Mouse (Mus musculus): ENCODE measurements around the gene Zfp36l1.

DNA sequence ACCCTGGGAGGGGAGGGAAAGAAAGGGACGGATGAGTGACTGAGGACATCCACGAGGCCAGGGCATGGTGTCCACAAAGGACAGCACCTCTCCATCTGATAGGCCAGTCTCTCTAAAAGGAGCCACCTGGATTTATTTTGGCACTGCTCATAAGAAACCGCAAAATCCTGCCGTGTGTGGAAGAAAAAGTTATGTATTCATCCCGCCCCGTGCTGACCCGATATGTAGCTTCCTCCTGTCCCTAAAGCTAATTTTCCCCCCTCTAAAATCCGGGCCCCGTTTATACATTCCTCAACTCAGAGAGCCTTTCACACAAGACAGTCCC is 2.3 kb downstream of the Zfp36l1 start:
- no peak for TF ChIP-seq CTCF (IDR thresholded peaks at IDR 0.05; ENCODE audit: control insufficient read depth, insufficient read depth, insufficient read length)
- TF ChIP-seq CEBPB (IDR thresholded peaks at IDR 0.05; ENCODE audit: low read depth) = no peak
